In genomic region chr4:135595943-135596342, GRCm38 (mm10) we compare ENCODE assay signal across 7 mouse cellular contexts. TPM values are rescaled to one million over a fixed set of nuclear protein-coding genes. Genes with fewer than 3 reads are reported as not detected.
DNase-seq lines count a peak whose midpoint lies in the region; ATAC-seq and TF ChIP-seq lines count a peak whose summit lies in the region.

No protein-coding gene starts in this region.

- ATAC-seq in liver, embryonic 16.5 days (ENCODE audit: low read depth) = peak; percentile 47
- ATAC-seq in liver, embryonic 12.5 days = no peak
- peak; percentile 83 for ATAC-seq in embryonic facial prominence, embryonic 14.5 days (ENCODE audit: low read depth)
- peak; percentile 26 for ATAC-seq in lung, postnatal 0 days
- ATAC-seq in granulocyte monocyte progenitor cell, adult 5-6 weeks (replicated peaks; ENCODE audit: poor library complexity, severe bottlenecking) = no peak

- no peak for TF ChIP-seq EP300 in lung, postnatal 0 days (IDR thresholded peaks at IDR 0.05)

- DNase-seq in embryonic facial prominence, embryonic 14.5 days (ENCODE audit: low spot score) = peak; percentile 86
- DNase-seq in heart, postnatal 10 days = peak; percentile 41 to 62
- DNase-seq in lung, postnatal 0 days (ENCODE audit: low spot score) = peak; percentile 26
- DNase-seq in urinary bladder, postnatal 4 days (ENCODE audit: low spot score in 2 of 2) = no peak

- no peak overlapping the region for H3K27ac ChIP-seq in liver, embryonic 16.5 days (ENCODE audit: low read length)
- no peak overlapping the region for H3K27ac ChIP-seq in liver, embryonic 12.5 days
- peak overlapping the region; percentile 31; the same call in 1 of the 2 replicates for H3K27ac ChIP-seq in embryonic facial prominence, embryonic 14.5 days (replicated peaks; ENCODE audit: low read depth, low read length)
- no peak overlapping the region for H3K27ac ChIP-seq in lung, postnatal 0 days (ENCODE audit: low read length)

- no peak for TF ChIP-seq CTCF in lung, postnatal 0 days (IDR thresholded peaks at IDR 0.05)

- intact Hi-C loops in heart, postnatal 10 days (cut with DNase I) = no loop called here

- H3K9ac ChIP-seq in liver, embryonic 16.5 days (ENCODE audit: low read depth, low read length) = no peak overlapping the region
- H3K9ac ChIP-seq in liver, embryonic 12.5 days = no peak overlapping the region
- H3K9ac ChIP-seq in embryonic facial prominence, embryonic 14.5 days (ENCODE audit: low read depth, low read length) = no peak overlapping the region
- no peak overlapping the region for H3K9ac ChIP-seq in lung, postnatal 0 days (replicated peaks; ENCODE audit: low read depth)

- no peak overlapping the region for H3K4me2 ChIP-seq in liver, embryonic 16.5 days (ENCODE audit: low read depth, low read length)
- H3K4me2 ChIP-seq in liver, embryonic 12.5 days = no peak overlapping the region
- H3K4me2 ChIP-seq in embryonic facial prominence, embryonic 14.5 days (ENCODE audit: low read depth, low read length) = no peak overlapping the region
- no peak overlapping the region for H3K4me2 ChIP-seq in lung, postnatal 0 days (replicated peaks; ENCODE audit: low read depth, low read length)

- WGBS in liver, embryonic 16.5 days (ENCODE audit: insufficient replicate concordance) = 63% methylated on average over 5 of the region's 5 CpGs
- 73% methylated on average over 5 of the region's 5 CpGs for WGBS in liver, embryonic 12.5 days (ENCODE audit: insufficient replicate concordance)
- WGBS in embryonic facial prominence, embryonic 14.5 days = 31% methylated on average over 5 of the region's 5 CpGs
- 48% methylated on average over 5 of the region's 5 CpGs for WGBS in lung, postnatal 0 days

- H3K4me1 ChIP-seq in liver, embryonic 16.5 days (ENCODE audit: control insufficient read depth, low read depth, low read length) = no peaks in the 10 kb centered on the region
- H3K4me1 ChIP-seq in liver, embryonic 12.5 days = no peaks in the 10 kb centered on the region
- H3K4me1 ChIP-seq in embryonic facial prominence, embryonic 14.5 days (ENCODE audit: control insufficient read depth, insufficient read depth, low read length) = peaks cover 12% of the 10 kb centered on the region
- 0 out of 2 replicates have a peak, but pooled peaks cover 3% of the 10 kb centered on the region for H3K4me1 ChIP-seq in lung, postnatal 0 days (ENCODE audit: insufficient read depth, low read depth, low read length)

- no peaks in the 10 kb centered on the region for H3K9me3 ChIP-seq in liver, embryonic 16.5 days (replicated peaks; ENCODE audit: control insufficient read depth, low read length)
- no peaks in the 10 kb centered on the region for H3K9me3 ChIP-seq in liver, embryonic 12.5 days (replicated peaks)
- peaks cover 7% of the 10 kb centered on the region; the same call in 1 of the 2 replicates for H3K9me3 ChIP-seq in embryonic facial prominence, embryonic 14.5 days (ENCODE audit: control insufficient read depth, low read length)
- H3K9me3 ChIP-seq in lung, postnatal 0 days (ENCODE audit: low read length) = no peaks in the 10 kb centered on the region

- no peak overlapping the region for H3K4me3 ChIP-seq in liver, embryonic 16.5 days (ENCODE audit: low read depth, low read length)
- H3K4me3 ChIP-seq in liver, embryonic 12.5 days = no peak overlapping the region
- no peak overlapping the region for H3K4me3 ChIP-seq in embryonic facial prominence, embryonic 14.5 days (ENCODE audit: low read depth, low read length)
- no peak overlapping the region for H3K4me3 ChIP-seq in lung, postnatal 0 days (ENCODE audit: low read depth, low read length)

- H3K27me3 ChIP-seq in liver, embryonic 16.5 days (ENCODE audit: control insufficient read depth, insufficient read depth, low read depth, low read length) = no peaks in the 10 kb centered on the region
- H3K27me3 ChIP-seq in liver, embryonic 12.5 days (replicated peaks) = peaks cover 14% of the 10 kb centered on the region
- no peaks in the 10 kb centered on the region for H3K27me3 ChIP-seq in embryonic facial prominence, embryonic 14.5 days (replicated peaks; ENCODE audit: control insufficient read depth, insufficient read depth, low read length)
- no peaks in the 10 kb centered on the region for H3K27me3 ChIP-seq in lung, postnatal 0 days (replicated peaks; ENCODE audit: insufficient read depth, low read length)

- H3K36me3 ChIP-seq in liver, embryonic 16.5 days (ENCODE audit: control insufficient read depth, insufficient read depth) = no peaks in the 10 kb centered on the region
- H3K36me3 ChIP-seq in liver, embryonic 12.5 days = no peaks in the 10 kb centered on the region
- H3K36me3 ChIP-seq in embryonic facial prominence, embryonic 14.5 days (ENCODE audit: control insufficient read depth, insufficient read depth, low read length) = no peaks in the 10 kb centered on the region
- no peaks in the 10 kb centered on the region for H3K36me3 ChIP-seq in lung, postnatal 0 days (ENCODE audit: insufficient read depth, low read length)

RNA-seq across cellular contexts. Expression of gene Grhl3, which starts 22.5 kb away (rescaled TPM):
- polyA plus RNA-seq in liver, embryonic 16.5 days (2015; fragmentation: Nextera tagmentation; extraction: Ambion mirVana) = 0.37 and 0.61 TPM in 2 replicates
- polyA plus RNA-seq in liver, embryonic 12.5 days (2016; fragmentation: Nextera tagmentation; extraction: Ambion mirVana) = 1.0 and 1.1 TPM in 2 replicates
- polyA plus RNA-seq in embryonic facial prominence, embryonic 14.5 days (2014; fragmentation: Nextera tagmentation; extraction: Ambion mirVana) = 13.3 and 21.3 TPM in 2 replicates
- under 1 TPM; 0.27 to 0.43 TPM for total RNA-seq in heart, postnatal 10 days (2021)
- polyA plus RNA-seq in lung, postnatal 0 days (2015; fragmentation: Nextera tagmentation; extraction: Ambion mirVana) = 1.2 and 1.5 TPM in 2 replicates
- total RNA-seq in granulocyte monocyte progenitor cell, adult 5-6 weeks (2014; fragmentation: Nextera tagmentation) = not detected in 2 replicates
- total RNA-seq in granulocyte monocyte progenitor cell, adult 5-6 weeks (2017) = not detected in 2 replicates

Comparison
In these comparisons a context has a peak if more than half of its experiments do, and no peak if none do; other contexts are left out.
1. ATAC-seq: peak in liver, embryonic 16.5 days (single experiment), embryonic facial prominence, embryonic 14.5 days (single experiment) and lung, postnatal 0 days (single experiment); none in liver, embryonic 12.5 days (single experiment) and granulocyte monocyte progenitor cell, adult 5-6 weeks (single experiment).
2. DNase-seq: peak in embryonic facial prominence, embryonic 14.5 days (single experiment), heart, postnatal 10 days (2 of 2) and lung, postnatal 0 days (single experiment); none in urinary bladder, postnatal 4 days (0 of 2).